Mouse (Mus musculus) E14TG2a.4 (cell line): ENCODE results near the gene Lhcgr.
"Not testable (repeated sequence)": the region's sequence is repeated elsewhere in the genome, so short reads cannot be mapped to it uniquely, and the experiment has no call there.

Source experiments
- CTCF ChIP-seq: conservative IDR thresholded peaks from 2 replicates; pipeline ENCODE4 v1.5.1; 2014; ENCODE audit warnings: low read length
- NANOG ChIP-seq: IDR thresholded peaks from 2 replicates; pipeline ENCODE4 v1.6.1; 2014; ENCODE audit warnings: borderline replicate concordance, low read length, mixed read lengths
- POU5F1 ChIP-seq: IDR thresholded peaks from 2 replicates; pipeline ENCODE4 v1.6.1; 2014; ENCODE audit warnings: low read length, borderline replicate concordance

GRCm38 (mm10) chr17:88812943-88813342 lies 21.2 kb upstream of the Lhcgr start:
- TF ChIP-seq CTCF, POU5F1, NANOG: not testable (repeated sequence)
